Mouse (Mus musculus): ENCODE results near the gene 1700028J19Rik.
A peak's percentile ranks its signal among the peaks of the same experiment; 100 is the strongest.
"Not testable (repeated sequence)": the region's sequence is repeated elsewhere in the genome, so short reads cannot be mapped to it uniquely, and the experiment has no call there.

1700028J19Rik gene

DNA sequence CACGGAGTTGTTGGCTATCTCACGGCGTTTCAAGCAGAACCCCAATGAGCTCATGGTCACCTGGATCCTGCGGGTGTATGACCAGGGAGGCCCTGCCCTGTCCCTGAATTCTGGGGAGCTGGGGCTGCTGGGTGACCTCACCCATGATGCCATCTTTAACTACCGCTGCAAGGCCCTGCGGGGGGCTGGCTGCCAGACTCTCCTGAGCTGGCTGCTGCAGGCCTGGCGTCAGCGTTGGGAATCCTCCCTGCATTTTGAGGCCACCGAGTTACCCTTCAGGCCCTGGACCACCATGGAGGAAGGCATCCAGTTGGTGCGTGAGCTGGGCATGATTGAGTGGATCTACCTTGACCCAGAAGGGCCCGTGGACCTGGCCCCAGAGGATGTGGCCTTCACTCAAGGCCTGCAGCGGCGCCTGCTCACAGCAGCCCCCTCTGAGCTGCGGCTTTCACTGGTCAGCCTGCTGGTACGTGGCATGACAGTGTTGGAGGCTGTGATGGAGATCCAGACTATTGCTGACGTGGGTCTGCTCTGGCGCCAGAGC lies 4.3 kb upstream of the 1700028J19Rik start:
- not testable (repeated sequence) for DNase-seq (ENCODE audit: low spot score in 2 of 2)

- no peak for DNase-seq (ENCODE audit: low spot score in 2 of 2)
These were observed 2.8 kb upstream of the 1700028J19Rik start for GRCm38 (mm10) chr7:44249248-44249647.

GRCm38 (mm10) chr7:44247971-44248370 lies 1.5 kb upstream of the 1700028J19Rik start:
- DNase-seq (ENCODE audit: low spot score in 2 of 2) = no peak

DNA sequence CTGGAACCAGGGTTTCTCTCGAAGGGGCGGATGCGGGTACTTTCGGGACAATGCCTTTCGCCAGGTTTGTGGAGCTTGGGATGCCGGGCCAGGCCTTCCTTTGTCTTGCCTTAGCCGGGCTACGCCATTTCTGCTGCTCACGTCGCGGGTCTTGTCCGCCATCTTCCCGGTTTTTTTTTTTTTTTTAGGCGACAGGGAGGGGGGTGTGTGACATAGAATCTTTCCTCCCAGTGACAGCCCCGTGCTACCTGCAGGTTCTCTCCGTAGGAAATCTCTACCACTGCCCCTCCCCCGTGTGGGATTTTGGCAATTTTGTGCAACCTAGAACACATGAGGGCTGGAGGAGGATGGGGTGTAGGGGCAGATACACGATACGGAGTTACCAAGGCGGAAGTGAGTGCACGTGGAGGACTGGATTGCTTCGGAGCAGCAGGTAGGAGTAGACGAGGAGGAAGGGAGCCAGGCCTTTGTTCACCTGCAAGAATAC lies 532 bp upstream of the 1700028J19Rik start:
- DNase-seq (ENCODE audit: low spot score in 2 of 2) = peak; percentile 33 to 61

DNA sequence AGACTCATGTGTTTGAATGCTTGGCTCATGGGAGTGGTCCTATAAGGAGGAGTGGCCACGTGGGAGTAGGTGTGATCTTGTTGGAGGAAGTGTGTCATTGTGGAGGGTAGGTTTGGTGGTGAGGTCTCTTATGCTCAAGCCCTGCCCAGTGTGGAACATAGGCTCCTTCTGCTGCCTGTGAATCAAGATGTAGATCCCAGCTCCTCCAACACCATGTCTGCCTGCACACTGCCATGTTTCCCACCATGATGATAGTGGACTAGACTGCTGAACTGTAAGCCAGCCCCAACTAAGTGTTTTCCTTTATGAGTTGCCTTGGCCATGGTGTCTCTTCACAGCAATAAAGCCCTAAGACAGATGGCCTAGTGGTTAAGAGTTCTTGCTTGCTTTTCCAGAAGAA lies 2.4 kb downstream of the 1700028J19Rik start:
- no peak for DNase-seq (ENCODE audit: low spot score in 2 of 2)

DNA sequence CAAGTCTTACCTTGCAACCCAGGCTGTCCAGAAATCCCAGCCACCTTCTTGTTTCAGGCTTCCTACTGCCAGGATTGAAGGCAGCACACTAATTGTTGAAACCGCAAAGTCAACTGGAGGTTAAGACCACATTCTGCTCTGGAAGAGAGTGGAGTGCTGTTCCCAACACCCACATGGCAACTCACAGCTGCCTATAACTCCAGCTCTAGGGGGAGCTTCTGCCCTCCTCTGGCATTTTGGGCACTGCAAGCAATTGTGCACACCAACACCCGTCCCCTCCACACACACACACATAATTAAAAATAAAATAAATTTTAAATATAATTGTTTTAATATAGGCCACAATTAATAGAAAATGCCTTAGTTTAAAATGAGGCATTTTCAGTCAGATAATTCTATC lies 5.3 kb downstream of the 1700028J19Rik start:
- no peak for DNase-seq (ENCODE audit: low spot score in 2 of 2)

DNA sequence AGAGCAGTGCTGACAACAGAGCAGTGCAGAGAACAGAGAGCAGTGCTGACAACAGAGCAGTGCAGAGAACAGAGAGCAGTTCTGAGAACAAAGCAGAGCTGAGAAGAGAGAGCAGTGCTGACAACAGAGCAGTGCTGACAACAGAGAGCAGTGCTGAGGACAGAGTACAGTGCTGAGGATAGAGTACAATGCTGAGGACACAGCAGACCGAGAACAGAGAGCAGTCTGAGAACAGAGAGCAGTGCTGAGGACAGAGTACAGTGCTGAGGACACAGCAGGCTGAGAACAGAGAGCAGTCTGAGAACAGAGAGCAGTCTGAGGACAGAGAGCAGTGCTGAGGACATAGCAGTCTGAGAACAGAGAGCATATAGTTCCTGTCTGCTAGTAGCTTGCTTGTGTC lies 5.8 kb downstream of the 1700028J19Rik start:
- no peak for DNase-seq (ENCODE audit: low spot score in 2 of 2)

DNA sequence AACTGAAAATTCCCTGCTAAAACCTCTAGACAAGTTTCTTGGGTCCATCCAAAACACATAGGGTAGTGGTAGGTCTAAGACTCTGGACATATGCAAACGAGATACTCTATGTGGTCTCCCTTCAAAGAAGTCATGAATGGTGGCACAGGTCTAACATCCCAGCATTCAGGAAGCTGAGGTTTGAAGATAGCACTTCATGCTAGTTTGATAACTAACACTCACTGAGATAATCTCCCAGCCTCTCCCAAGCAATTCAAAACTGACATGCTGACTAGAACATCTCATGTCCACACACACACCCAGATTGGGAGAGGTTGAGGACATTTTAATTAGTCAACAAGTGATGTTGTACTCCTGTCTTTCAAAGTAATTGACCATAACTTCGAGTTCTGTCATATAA lies 6.6 kb downstream of the 1700028J19Rik start:
- DNase-seq (ENCODE audit: low spot score in 2 of 2) = no peak

DNA sequence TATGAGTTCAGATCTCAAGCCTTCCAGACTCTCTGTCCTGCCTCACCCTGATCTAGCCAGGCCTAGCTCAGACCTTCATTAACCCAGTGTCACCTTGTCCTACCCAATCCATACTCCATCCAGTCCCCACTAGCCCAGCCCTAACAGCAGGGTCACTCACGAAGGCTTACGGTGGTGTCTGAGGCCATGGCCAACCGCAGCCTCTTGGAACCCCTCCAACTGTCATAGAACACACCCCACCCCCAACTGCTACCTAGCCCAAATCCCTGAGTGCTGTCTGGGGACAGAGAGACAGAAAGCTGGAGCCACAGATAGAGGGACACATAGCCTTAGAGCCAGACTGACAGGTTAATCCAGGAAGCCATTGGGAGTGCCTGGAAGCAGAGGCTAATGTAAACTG lies 10.6 kb downstream of the 1700028J19Rik start, which contains the start of gene Gm36864:
TSS of gene Gm36864 (plus strand) at position 269 of the 400 bp plus-strand sequence.
- no peak for DNase-seq (ENCODE audit: low spot score in 2 of 2)

DNA sequence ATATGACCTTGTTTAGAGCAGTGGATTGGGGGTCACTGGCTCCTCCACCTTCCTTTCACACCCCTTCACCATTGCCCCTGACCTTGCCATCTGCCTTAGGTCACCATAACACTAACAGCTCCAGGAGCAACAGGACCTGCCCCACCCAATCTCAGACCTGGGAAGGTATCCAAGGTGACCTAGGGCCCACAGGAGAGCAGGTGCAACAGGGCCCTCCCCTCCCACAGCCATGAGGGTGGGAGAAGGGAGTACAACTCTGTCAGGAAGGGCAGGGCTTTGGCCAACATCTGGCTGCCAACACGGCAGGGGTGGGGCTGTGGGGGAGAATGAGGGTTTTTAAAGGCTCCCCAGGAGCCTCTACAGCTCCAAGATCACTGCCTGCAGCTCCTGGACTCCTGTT lies 21.4 kb downstream of the 1700028J19Rik start, which contains the start of gene Klk1:
TSS of gene Klk1 (plus strand) at position 285 of the 400 bp plus-strand sequence.
- DNase-seq (ENCODE audit: low spot score in 2 of 2) = no peak

- DNase-seq (ENCODE audit: low spot score in 2 of 2) = not testable (repeated sequence)
These were observed 24.2 kb downstream of the 1700028J19Rik start for GRCm38 (mm10) chr7:44222335-44222734.

DNA sequence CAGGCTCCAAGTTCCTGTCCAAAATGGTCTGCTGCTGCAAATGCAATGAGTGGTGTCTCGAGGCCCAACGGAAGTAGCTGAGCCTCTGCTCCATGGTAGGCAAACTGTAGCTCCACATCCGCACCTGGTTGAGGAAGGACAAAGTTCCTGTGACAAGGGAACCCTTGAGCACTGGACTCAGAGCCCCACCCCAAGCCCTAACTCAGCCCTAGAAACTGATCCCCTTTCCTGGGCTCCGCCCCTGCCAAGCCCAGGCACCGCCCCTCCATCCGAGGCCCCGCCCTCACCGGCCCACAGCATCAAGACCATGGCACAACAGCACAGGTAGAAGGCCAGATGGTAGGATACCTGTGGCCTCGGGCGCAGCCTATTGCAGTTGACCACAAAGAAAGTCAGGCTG lies 24.9 kb downstream of the 1700028J19Rik start:
- not testable (repeated sequence) for DNase-seq (ENCODE audit: low spot score in 2 of 2)

- DNase-seq (ENCODE audit: low spot score in 2 of 2) = no peak
These were observed 30.9 kb downstream of the 1700028J19Rik start, which contains the start of gene Klk1b5 for GRCm38 (mm10) chr7:44215645-44216044. TSS of gene Klk1b5 (plus strand) at chr7:44215945.

DNA sequence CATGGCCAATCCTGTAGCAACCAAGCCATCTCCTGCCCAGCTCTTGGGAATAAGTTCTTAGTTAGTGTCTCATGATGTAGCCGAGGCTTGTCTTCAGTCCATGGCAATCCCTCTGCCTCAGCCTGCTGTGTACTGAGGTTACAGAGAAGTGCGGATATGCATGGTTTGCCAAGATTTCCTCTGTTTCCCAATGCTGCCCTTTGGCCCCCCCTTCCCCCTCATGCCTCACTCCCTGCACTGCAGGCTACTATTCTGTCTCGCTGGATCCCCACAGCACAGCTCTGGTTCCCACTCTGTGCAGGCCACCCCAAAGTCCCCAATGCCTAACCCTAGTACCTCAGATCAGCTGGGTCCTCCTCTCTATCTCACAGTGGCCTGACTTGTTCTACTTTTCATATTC lies 38.2 kb downstream of the 1700028J19Rik start:
- no peak for DNase-seq (ENCODE audit: low spot score in 2 of 2)

DNA sequence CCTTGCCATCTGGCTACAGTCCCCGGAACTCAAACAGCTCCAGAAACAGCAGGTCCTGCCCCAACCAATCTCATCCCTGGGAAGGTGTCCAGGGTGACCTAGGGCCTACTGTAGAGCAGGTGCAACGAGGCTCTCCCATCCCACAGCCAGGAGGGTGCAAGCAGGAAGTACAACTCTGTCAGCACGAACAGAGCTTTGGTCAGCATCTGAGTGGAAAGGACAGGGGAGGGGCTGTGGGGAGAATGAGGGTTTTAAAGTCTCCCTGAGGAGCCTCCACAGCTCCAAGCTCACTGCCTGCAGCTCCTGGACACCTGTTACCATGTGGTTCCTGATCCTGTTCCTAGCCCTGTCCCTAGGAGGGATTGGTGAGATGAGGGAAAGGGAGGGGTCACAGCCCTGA lies 39.4 kb downstream of the 1700028J19Rik start, which contains the start of gene Klk1b4:
TSS of gene Klk1b4 (plus strand) at position 301 of the 400 bp plus-strand sequence.
- not testable (repeated sequence) for DNase-seq (ENCODE audit: low spot score in 2 of 2)

- no peak for DNase-seq (ENCODE audit: low spot score in 2 of 2)
These were observed 48.6 kb downstream of the 1700028J19Rik start, which contains the start of gene Klk1b3 for GRCm38 (mm10) chr7:44197891-44198290. TSS of gene Klk1b3 (plus strand) at chr7:44198191.

DNA sequence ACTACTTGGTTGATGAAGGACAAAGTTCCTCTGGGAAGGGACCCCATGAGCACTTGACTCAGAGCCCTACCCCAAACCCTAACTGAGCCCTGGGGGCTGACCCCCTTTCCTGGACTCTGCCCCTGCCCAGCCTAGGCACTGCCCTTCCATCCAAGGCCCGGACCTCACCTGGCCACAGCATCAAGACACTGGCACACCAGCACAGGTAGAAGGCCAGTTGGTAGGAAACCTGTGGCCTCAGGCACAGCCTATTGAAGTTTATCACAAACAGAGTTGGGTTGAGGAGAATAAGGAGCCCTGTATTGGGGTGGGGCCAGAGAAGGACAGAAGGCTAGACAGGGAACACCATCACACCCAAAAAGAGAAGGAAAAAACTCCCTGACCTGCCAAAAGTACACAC lies 53.0 kb downstream of the 1700028J19Rik start:
- not testable (repeated sequence) for DNase-seq (ENCODE audit: low spot score in 2 of 2)

GRCm38 (mm10) chr7:44187936-44188335 lies 58.6 kb downstream of the 1700028J19Rik start, which contains the start of gene Klk1b24:
TSS of gene Klk1b24 (plus strand) at chr7:44188236.
- not testable (repeated sequence) for DNase-seq (ENCODE audit: low spot score in 2 of 2)

DNA sequence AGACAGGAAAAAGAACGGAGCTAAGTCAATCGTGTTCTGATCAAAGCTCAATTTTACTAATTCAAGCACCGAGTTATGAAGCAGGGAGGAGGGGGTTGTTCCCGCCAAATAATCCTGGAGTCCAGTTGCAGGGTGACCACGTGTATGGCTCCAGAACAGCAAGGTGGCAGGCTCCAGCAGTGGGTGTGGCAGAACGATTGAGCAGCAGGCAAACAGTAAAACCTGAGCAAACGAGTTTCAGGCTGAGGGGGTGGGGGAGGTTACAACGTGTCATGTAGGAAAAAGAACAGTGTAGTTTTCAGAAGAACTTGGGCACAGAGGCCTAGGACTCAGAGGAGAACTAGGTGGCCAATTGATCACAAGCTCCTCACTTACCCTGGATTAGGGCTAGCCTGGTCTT lies 60.0 kb downstream of the 1700028J19Rik start:
- not testable (repeated sequence) for DNase-seq (ENCODE audit: low spot score in 2 of 2)

All from thymus, postnatal 10 days (tissue).